Mouse (Mus musculus) heart, postnatal 14 days (tissue): ENCODE measurements around the gene D630045J12Rik. TPM values are rescaled to one million over a fixed set of nuclear protein-coding genes. Genes with fewer than 3 reads are reported as not detected.

Experiments used
- DNase-seq, 2 experiments: peaks; one replicate each; pipeline ENCODE4 v3.0.0; 2021 to 2022
- intact Hi-C: fragments of 180-260 bp; cut with DNase I; formaldehyde crosslinking; loops from one replicate; pipeline ENCODE4 v1.15.1; 2025
- long read RNA-seq, 2 experiments: library from polyadenylated mRNA; stranded (forward); transcript quantifications; one replicate each; pipeline ENCODE4 v2.0.0; 2021
- total RNA-seq, 2 experiments: library from RNA; stranded (reverse); gene quantifications; 2 replicates each; pipeline ENCODE4 v1.2.3; 2021

D630045J12Rik gene
- total RNA-seq = 1 to 10 TPM; 1.7 TPM
- long read RNA-seq, experiment 1, partial matches to known transcripts = 1 of 1 reads
- long read RNA-seq, experiment 1, other reads (novel, unspliced or antisense) = 0 of 1 reads
- long read RNA-seq, experiment 2, partial matches to known transcripts = 0 of 1 reads
- long read RNA-seq, experiment 2, other reads (novel, unspliced or antisense) = 1 of 1 reads

DNA sequence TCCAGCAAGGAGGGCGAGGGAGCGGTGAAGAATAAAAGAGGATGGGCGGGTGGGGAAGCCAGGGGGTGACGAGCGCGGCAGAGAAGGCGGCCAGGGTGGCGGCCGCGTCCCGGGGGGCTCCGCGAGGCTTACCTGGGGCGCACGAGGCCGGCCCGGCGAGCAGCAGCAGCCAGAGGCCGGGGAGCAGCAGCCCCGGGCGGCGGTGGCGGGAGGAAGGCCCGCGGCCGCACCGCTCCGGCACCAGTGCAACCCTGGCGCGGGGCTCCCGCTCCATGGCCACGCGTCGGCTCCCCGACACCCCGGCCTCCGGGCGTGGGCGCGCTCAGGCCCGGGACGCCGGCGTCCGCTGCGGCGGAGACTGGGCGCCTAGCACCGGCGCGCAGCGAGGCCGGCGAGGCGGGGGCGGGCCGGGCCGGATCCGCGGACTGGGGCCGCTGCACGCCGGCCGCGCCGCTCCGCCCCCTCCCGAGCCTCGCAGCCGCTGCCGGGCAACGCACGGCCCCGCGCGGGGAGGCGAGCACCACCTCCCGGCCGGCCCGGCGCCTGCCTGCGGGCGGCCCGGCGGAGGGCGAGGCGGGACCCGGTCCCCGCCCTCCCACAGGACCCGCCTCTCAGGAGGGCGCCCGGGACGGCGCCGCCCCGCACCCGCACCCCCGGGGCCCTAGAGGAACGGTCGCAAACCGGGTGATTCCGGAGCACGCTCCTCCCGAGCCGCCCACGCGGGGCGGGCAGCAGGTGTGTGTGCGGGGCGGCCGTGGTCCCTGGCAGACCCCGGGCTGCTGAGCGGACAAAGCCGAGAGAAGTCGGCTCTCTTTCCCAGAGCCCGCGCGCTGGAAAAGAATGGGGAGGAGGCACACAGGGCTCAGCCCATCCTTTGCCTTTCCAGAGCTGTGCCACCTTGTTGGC, at the start of gene D630045J12Rik:
Gene D630045J12Rik (minus strand): TSS at position 274 of the 906 bp plus-strand sequence.
- intact Hi-C loops = loop anchor here (2.0 kb wide), 2 partner anchors 45 to 93 kb away; partner anchors contain the start of gene Zc3hav1l
- peak; percentile 84 to 91 for DNase-seq

DNA sequence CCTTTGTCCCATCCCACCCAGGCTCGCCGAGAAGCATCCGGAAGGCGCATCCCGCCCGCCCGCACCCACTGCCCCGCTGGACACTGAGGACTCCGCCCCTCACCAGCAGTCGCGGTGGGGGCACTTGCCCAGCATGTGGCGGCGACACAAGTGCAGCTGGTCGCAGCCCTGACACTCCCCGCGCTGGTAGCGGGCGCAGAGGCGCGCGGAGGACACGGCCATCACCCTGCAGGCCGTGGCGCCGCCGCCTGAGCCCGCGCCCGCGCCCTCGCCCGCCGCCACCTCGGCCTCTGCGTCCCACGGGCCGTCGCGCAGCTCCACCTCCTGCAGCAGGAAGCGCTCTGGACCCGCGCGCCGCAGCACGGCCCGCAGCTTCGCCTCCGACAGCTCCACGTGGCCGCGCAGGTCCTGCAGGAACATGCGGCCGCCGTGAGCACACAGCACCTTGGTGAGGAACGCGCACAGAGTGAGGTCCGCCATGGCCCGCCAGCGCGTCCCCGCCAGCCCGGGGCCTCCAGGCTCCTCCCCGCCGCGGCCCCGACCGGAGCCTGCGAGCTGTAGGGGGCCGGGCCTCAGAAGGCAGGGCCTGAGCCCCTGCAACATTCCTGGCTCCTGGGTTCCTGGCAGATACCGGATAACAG, 45.1 kb upstream of the D630045J12Rik start, which contains the start of gene Zc3hav1l:
Gene Zc3hav1l (minus strand): TSS at position 499 of the 641 bp plus-strand sequence.
- DNase-seq = peak; percentile 79 to 82
- intact Hi-C loops = loop anchor here (2.0 kb wide), 2 partner anchors 44 to 138 kb away; partner anchors contain the start of gene D630045J12Rik

DNA sequence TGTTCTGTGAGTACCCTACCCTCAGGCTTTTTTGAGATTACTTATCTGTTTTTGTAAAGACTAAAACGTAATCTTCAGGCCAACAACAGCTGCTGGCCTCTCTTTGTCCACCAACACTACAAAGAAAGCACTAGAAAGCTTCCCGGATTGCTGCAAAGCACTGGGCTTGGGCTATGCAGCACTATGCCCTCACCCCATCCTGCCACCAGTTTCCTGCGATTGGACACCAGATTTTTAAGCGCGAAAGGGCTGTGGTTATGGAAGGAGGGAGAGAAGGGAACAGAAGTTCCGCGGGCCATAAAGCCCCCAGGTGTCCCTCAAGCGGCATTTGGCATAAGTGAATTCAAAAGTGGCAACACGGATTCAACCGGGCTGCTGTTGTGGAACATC, 44.4 kb upstream of the D630045J12Rik start:
- peak in 1 of 2 experiments; percentile 9 for DNase-seq
- intact Hi-C loops = loop anchor here (2.0 kb wide), 2 partner anchors 43 to 137 kb away; partner anchors contain the start of gene D630045J12Rik

DNA sequence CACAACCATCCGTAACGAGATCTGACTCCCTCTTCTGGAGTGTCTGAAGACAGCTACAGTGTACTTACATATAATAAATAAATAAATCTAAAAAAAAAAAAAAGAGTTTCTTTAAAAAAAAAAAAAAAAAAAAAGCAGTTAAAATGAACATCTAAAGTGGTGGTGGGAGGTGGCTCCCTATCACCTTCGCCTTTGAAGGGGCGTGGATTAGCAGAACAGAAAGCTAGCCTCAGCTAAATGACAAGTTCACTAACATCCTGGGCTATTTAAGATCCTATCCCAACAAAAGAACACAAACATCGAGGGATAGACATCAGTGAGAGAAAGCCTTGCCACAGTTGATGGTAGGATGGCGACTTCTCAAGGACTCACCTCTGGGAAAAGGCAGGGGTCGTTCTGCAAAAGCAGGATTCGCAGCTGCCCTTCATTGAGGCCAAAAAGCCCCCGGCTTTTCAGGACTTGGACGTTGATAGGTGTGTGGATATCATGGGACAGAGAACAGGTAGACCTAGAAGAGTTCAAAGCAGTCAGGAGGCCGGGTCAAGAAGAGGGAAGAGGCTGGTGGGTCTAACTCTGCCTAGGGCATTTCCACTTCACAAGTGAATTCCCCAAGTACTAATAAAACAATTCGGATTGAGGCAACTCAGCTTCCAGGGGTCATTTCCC, 43.9 kb upstream of the D630045J12Rik start:
- intact Hi-C loops = loop anchor here (2.0 kb wide), 2 partner anchors 43 to 137 kb away; partner anchors contain the start of gene D630045J12Rik
- no peak for DNase-seq

DNA sequence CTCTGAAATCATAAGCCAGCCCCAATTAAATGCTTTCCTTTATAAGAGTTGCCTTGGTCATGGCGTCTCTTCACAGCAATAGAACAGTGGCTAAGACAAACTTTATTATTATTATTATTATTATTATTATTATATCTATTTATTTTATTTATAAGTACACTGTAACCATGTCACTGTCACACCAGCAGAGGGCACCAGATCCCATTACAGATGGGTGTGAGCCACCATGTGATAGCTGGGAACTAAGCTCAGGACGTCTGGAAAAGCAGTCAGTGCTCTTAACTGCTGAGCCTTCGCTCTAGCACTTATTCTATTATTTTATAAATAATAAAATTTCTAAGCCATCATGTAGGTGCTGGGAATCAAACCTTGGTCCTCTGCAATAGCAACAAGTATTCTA, 39.9 kb upstream of the D630045J12Rik start:
- no peak for DNase-seq
- intact Hi-C loops = no loop called here

DNA sequence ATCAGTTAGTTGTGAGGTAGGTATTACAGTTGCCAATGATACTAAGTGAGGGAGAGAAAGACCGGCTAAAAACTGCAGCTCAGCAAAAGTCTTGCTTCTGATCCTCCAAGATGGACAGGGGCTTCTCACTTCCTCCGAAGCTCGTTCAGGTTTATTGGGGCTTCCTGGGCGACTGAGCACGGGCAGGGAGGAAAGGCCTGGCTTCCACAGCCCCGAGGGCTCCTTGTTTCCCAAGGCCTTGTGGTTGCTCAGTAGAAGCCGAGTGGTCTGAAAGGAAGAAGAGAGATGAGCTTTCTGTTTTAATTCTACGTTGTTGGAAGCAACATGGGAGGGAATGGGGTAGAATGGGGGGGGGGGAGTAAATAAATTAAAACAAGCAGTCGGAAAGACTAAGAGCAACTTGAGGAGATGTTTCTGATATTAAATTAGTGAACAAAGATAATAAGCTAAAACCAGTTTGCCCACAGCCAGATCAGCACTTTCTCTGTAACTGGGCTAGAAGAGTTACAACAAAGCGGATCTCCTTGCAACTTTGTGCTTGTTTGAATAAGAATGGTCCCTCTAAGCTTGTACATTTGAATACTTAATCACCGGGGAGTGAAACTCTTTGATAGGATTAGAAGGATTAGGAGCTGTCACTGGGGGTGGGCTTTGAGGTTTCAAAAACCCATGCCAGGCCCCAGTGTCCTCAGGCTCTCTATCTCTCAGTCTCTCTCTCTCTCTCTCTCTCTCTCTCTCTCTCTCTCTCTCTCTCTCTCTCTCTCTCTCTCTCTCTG, 39.2 kb upstream of the D630045J12Rik start:
- DNase-seq = no peak
- intact Hi-C loops = no loop called here

DNA sequence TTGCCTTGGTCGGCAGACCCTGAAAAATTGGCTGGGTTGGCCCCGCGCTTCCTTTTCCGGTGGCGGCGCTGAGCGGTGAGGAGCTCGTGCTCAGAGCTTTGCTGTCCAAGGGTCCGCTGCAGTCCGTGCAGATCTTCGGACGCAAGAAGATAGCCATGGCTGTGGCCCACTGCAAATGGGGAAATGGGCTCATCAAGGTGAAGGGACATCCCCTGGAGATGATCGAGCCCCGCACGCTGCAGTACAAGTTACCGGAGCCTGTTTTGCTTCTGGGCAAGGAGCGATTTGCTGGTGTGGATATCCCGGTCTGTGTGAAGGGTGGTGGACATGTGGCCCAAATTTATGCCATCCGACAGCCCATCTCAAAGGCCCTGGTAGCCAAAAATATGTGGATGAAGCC, 30.6 kb upstream of the D630045J12Rik start:
- intact Hi-C loops = no loop called here
- no peak for DNase-seq

DNA sequence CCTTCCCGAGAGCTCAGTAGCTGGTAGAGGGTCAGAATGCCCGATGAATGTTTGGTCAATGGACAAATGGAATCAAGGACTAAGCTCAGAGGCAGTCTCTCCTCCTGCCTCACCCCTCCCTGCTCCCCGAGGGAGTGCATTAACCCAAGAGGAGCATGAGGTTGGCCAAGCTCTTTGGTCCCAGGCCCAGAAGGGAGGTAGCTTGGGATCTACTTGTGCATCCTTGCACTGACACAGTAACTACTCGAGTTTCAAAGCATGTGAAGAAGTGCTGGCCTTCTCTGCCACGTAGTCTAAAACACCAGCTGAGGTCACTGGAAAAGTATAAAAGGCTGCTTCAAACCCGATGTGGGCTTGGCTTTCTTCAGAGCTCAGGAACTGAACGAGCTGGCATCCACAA, 10.7 kb upstream of the D630045J12Rik start:
- intact Hi-C loops = no loop called here
- no peak for DNase-seq

DNA sequence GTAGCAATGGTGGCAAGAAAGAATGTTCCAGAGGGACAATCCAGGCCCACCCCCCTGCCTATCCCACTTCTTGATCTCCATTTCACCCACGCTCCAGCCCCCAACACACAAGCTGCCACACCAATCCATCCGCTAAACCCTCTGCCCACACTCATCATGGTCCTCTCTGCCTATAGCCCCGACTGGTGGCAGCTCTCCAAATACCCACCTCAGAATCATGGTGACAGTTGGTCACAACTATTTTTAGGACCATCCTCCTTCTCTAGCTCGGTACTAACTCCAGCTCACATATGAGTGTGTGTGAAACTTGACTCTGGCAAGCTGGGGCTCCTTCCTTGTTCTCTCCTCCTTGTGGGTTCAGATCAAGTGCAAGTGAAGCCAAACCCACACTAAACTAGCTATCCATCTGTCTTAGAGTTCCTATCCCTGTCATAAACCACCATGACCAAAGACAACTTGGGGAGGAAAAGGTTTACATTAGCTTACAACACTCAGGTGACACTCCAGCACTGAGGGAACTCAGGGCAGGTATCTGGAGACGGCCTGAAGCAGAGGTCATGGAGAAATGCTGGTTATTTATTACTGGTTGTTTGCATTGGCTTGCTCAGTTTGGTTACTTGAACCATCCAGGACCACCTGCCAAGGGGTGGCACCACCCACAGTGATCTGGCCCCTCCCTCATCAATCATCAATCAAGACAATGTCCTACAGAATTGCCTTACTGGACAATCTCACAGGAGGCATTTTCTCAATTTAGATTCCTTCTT, 9.8 kb upstream of the D630045J12Rik start:
- intact Hi-C loops = no loop called here
- no peak for DNase-seq

DNA sequence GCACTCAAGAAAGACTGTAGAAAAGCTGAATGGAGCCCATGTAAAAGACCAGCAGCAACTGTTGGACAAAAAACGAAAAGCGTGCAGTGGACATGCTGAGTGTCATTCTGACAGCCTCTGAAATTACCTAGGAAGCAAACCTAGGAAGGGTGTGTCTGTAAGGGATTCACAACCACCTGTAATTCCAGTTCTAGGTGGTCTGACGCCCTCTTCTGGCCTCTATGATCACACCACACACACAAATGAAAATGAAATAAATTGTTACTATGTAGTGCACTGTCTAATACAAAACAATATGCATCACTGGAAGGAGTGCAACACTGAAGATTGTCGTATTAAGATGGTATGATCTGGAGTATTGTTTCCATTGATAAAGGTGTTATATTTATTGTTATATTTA, 8.1 kb upstream of the D630045J12Rik start:
- DNase-seq = no peak
- intact Hi-C loops = no loop called here

DNA sequence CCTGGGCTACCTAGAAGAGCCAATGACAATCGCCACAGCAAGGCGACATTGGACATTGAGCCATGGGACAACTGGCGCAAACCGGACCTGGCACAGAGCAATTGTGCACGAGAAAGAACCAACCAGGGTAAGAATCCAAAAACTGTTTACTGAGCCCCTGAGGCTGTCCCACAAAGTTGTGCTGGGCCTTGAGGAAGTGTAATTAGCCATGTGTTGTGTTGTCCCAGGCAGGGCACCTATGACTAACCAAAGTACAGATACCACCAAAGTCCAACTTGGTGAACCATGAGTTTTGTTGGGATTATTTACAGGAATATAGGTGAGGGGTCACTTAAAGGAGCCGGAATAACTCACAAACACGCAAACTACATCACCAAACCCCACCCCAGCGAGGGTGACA, 3.7 kb upstream of the D630045J12Rik start:
- intact Hi-C loops = no loop called here
- no peak for DNase-seq

DNA sequence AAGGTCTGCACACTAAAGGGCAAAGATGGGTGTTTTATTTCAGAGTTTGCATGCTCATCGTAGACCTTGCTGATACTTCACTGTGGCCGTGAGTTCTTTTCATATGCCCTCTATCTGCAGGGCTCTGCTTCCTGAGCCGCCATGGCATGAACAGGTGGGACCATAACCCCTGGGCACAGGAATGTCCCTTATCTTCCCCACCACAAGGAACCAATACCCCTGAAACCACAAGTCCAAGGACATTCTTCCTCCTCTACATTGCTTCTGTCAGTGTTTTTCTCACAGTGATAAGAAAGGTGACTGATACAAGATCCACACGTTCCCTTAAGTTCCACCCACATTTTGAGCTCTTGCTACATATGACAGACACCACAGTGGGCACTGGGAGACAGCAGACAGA, 3.0 kb upstream of the D630045J12Rik start:
- intact Hi-C loops = no loop called here
- DNase-seq = no peak

DNA sequence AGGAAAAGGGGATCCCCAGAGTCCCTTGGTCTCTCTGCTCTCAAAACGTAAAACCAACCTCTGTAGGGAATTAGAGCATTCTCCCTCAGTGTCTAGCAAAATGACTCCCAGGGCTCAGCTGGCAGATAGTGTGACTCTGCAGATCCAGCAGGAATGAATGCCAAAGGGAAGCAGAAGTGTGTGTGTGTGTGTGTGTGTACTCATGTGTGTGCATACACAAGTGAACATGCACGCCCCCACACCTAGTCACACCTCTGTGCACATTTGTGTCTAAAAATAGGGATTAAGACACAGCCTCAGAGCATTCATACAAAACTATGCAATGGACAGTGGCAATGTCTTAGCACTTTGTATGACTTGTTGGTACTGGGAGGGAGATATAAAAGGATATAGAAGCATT, 2.0 kb upstream of the D630045J12Rik start:
- DNase-seq = no peak
- intact Hi-C loops = loop anchor here (2.0 kb wide), 2 partner anchors 43 to 95 kb away; partner anchors contain the start of gene Zc3hav1l

DNA sequence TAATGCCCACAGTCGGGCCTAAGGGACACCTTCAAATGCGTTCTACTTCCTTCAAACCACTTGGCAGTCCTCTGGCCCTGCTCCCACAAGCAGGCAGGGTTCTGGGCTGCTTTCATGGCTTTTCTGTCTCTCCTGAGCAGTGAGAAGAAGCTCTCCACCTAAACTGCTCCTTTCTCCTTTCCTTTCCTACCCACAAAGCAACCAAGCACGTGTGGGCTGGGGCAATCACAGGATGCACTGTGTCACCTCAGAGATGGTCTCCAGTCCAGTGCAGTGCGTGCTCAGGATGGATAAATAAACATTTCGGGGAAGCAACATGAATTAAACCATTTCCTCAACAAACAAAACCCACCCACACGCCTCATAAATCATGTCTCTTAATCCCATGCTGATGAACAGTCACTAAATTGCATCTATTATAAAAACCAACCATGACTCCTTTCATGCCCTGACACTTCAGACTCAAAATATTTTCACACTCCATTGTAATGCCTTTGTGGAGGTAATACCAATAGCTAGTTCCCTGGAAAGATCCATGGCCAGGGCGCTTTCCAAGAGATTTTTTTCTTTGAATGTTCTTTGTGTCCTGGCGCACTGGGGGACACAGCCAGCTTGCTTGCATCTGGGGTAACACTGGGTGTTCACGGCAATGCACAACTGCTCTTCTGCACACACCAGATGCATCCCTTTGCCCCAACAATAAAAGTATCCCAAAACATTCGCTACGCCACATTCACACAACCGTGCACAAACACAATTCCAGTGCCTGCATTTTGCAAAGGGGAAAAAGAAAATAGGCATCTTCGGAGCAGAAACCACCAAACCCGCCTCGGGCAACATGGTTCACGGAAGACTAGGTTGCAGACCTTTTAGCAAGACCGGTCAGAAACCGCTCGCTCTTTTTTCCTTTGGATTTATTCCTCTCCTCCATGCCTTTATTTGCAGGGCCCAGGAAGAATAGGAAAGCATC, 758 bp downstream of the D630045J12Rik start:
- DNase-seq = no peak
- intact Hi-C loops = no loop called here

DNA sequence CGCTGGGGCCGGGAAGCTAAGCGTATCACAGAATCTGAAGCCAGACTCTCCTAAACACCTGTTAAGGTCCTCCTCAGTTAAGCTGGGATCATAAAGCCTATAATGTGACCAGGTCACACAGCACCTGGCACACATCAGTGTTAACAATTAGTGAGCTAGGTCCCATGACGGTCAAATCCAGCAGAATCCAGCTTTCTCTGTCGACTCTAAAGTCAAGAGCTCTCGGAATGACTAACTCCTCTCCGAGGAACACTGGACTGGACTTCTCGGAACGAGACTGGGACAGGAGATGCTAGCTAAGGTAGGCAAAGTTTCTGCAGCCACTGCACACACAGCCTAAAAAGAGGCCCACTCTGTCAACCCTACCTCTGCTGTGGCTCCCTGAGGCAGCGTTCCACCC, 1.7 kb downstream of the D630045J12Rik start:
- intact Hi-C loops = no loop called here
- DNase-seq = no peak

DNA sequence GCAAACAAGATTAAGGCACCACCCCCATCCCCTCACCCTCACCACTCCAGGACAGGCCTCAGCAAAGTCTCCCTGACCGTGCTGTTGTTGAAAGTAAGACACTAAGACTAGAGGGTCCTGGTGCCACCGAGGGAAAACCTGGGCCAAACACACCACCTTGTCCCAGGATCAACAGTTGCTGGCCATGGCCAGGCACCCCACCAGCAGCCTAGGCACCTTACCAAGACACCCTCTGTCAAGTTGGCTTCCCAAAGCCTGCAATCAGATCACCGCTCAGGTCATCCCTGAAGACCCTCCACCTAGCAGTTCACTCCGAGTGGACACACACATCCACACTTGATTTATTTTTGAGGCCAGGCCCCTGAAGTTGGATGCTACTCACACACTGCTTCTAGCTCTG, 2.3 kb downstream of the D630045J12Rik start:
- DNase-seq = no peak
- intact Hi-C loops = no loop called here

DNA sequence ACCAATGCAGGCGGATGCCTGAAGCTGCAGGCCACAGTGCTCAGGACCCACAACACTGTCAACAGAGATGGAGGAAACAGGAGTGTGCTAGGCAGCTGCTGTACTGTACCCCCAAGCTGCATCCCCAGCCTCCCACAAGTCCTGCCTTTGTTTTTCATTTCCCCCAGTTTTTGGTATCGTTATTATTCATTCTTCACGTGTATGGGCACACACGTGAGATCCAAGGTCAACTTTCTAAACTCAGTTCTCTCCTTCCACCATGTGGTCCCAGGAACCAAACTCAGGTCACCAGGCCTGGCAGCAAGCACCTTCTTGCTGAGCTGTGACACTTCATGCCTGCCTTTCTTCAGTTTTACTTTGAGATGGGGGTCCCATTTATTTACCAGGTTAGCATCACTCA, 6.4 kb downstream of the D630045J12Rik start:
- DNase-seq = no peak
- intact Hi-C loops = no loop called here

DNA sequence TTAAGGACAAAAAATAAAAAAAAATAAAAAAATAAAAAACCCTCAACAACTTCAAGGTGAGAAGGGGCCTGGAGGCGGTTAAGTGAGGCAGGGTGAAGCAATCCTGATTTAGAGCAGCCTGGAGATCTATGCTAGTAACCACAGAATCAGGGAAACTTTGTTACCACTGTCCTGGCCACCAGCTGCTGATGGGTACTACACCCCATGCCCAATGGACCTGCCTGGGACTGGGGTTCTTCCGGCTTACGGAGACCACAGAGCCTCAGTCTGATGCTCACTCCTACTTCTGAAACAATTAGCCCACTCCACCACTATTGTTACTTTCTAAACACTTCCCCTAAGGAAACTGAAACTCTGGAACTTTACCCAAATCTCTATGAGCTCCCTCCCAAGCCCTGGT, 9.0 kb downstream of the D630045J12Rik start:
- intact Hi-C loops = no loop called here
- no peak for DNase-seq
